Mouse (Mus musculus) bone marrow macrophage, adult 2 months (primary cell): ENCODE measurements around the gene Cntn4.

Experiments
- CTCF ChIP-seq: IDR thresholded peaks from 2 replicates; pipeline ENCODE4 v1.5.1; 2012; ENCODE audit warnings: low read depth, mild to moderate bottlenecking, low read length, moderate library complexity
- POLR2A ChIP-seq: IDR thresholded peaks from 2 replicates; pipeline ENCODE4 v1.6.1; 2012; ENCODE audit warnings: mild to moderate bottlenecking, low read depth, low read length, borderline replicate concordance

GRCm38 (mm10) chr6:105684123-105684522 lies 6.7 kb downstream of the Cntn4 start:
- TF ChIP-seq CTCF (no peak), POLR2A (no peak)
